Mouse (Mus musculus) adrenal gland, postnatal 36 days (tissue): ENCODE results near the gene Pold1. TPM values are rescaled to one million over a fixed set of nuclear protein-coding genes. Genes with fewer than 3 reads are reported as not detected.
A peak's percentile ranks its signal among the peaks of the same experiment; 100 is the strongest.

Source experiments
- DNase-seq, 2 experiments: peaks; one replicate each; pipeline ENCODE4 v3.0.0; 2021; ENCODE audit warnings: mixed read lengths in 1 of 2
- total RNA-seq, 2 experiments: library from RNA; stranded (reverse); gene quantifications; 2 replicates each; pipeline ENCODE4 v1.2.3; 2021

Gene Pold1
- total RNA-seq, 2 experiments from 2014 or later, result 12.6 to 17.0 TPM

DNA sequence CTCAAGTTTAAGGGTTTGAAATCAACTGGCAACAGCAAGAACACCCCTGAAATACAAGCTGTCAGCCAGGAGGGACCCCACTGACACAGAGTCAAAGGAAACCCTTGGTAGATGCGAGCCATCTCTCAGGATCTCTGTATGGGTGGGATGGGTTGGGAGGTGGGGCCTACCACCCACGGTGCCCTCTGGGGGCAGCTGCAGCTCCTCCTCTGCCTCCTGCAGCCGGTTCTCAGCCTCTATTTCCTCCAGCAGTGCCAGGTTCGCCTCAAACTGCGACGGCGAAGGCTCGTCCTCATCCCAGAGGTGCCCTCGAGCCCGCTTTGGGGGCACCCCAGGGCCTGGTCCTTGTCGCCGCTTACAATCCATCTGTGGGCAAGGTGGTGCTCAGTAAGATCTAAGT, 5.6 kb downstream of the Pold1 start:
- DNase-seq, result no peak

- no peak for DNase-seq
Measured at GRCm38 (mm10) chr7:44542555-44542954, 6.1 kb downstream of the Pold1 start.

DNA sequence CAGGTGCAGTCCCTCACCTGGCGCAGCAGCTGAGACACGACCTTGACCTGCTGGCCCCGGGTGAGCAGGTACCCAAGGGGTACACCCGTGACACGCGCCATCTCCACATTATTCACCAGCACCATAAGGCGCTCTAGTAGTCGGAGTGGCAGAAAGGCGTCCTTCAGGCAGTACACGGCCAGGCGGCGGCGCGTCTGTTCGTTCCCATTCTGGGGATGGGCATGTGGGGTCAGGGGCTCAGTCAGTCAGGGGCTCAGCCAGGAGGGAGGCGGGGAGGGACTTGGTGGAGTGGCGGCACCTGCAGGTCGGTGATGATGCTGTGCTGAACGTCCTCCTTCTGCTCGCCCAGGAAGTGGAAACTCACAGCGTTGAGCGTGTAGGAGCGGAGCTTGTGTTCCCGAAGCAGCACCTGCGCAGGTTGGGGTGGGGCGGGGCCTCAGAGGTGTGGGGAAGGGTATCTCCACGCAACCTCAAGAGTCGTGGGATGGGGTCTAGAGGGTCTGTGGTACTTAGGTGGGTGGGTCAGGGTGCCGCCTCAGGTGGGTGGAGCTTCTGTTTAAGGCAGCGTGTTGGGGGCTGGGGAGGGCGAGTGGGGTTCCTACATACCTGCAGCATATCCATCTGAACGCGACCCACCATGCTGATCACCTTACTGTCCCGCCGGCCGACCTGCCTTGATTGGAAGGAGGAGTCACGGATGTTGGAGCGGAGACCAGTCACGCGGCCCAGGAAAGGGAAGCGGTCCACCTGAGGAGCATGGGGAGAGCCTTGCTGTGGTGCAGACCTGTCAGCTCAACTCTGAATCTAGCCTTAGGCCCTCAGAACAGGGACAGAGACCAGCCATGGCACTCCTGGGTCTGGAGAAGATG, 9.7 kb downstream of the Pold1 start:
- DNase-seq, result no peak

- DNase-seq, result no peak
Measured at GRCm38 (mm10) chr7:44537496-44537895, 11.2 kb downstream of the Pold1 start.

GRCm38 (mm10) chr7:44537009-44537408, 11.6 kb downstream of the Pold1 start:
- no peak for DNase-seq

DNA sequence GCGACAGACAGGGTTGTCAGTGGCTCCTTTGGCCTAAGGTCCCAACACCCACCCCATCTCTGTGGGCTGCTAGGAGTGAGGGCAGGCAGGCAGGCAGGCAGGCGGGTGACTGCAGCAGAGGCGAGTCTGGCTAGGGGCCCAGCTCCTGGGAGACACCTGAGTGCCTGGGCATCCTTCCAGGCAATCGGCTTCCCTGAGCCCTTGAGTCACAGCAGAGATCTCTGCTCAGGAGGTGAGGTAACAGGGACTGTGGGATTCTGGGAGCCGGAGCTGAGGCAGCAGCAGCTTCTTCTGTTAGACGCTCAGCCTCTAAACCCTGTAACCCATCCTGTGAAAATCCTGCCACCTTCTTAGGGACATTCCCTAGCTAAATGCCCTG, 12.1 kb downstream of the Pold1 start:
- DNase-seq, result no peak

DNA sequence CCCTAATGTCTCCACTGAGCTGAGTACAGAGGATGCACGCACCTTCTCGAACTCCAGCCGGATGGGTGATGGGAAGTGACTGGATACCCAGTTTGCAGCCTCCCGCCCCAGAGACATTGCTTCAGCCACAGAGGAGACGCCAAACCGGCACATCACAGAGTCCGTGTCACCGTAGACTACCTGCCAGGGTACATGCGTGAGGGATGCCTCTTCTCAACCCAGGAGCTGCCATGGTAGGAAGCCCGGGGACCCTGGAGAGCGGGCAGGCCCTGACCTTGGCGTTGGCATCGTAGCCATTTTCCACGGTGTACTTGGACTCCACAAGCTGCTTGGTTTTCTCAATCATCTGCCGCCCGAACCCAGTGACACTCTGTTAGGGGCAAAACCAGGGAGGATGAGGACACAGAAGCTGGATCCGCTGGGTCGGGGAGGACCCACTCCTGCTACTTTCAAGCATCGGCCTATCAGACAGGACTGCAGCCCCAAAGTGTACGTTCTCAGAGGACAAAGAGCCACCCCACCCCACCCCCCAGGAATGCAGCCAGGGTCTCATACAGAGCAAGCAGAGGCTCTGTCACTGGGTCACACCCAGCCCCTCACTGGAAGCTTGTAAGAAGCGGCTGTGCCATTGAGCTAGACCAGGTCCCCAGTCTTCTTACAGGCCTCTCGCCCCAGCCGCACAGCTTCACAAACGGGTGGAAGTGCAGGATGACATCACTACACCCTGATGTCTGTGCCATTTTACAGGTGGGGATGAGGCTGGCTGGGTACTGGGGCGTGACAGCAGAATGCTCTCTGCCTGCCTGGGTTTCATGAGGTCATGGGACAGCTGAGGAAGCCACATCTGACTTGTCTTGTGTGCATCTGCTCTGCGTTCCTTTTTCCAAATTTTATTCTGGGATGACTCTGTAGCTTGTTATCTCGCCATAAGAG, 12.7 kb downstream of the Pold1 start:
- DNase-seq, result no peak

- DNase-seq, result no peak
Measured at GRCm38 (mm10) chr7:44534656-44535441, 13.8 kb downstream of the Pold1 start.

DNA sequence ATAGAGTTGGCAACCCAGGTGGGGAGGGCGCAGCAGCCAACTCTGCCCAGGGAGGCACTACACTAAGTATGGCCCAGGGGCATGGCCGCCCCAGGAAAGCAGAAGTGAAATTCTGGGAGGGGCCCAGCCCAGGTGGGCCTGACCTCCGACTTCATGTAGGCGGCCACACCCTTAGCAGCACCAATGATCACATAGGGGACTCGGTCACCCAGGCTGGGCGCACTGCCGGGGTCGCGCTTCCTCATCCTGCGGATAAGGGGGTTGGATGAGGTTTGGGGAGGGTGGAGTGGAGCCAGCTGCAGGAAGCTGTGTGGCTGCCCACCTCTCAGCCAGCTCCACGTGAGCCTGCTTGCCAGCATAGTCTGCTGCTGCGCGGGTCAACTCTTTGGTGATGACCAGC, 14.4 kb downstream of the Pold1 start:
- DNase-seq, result no peak

- no peak for DNase-seq
Measured at GRCm38 (mm10) chr7:44533746-44534045, 15.0 kb downstream of the Pold1 start.

DNA sequence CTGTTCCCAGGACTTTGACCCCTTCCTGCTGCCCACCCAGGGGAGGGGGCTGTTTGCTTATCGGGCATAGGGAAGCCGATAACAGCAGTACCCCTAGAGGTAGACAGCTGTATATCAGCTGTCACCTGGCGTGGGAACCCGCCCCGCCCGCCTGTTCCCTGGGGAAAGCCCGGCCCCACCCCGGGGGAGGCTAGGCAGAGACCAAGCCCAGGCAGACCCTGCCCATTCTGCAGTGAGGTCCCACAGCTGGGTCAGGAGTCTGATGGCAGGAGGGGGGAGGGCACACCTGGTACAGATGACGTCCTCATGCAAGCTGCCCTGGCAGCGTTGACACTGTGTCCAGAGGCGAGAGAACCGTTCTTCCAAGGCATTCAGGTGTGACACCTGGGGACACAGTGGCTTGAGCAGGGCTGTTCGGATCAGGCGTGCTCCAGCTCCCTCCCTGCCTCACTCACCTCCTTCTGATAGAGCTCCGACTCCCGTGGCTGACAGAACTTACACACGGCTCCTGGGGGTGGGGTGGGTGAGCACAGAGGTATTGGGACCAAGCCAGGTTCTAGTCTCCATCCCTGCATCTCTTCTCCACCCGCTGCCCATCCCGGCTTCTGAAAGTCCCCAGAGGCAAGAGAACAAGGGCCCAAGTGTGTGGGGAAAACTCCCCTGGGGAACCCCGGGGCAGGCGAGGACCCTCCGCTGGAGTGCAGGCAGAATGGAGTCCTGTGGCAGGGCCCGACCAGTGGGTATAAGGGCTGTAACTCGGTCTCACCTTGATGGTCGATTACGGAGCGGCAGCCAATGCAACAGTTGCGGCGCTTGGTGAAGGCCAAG, 15.5 kb downstream of the Pold1 start:
- DNase-seq, result no peak

DNA sequence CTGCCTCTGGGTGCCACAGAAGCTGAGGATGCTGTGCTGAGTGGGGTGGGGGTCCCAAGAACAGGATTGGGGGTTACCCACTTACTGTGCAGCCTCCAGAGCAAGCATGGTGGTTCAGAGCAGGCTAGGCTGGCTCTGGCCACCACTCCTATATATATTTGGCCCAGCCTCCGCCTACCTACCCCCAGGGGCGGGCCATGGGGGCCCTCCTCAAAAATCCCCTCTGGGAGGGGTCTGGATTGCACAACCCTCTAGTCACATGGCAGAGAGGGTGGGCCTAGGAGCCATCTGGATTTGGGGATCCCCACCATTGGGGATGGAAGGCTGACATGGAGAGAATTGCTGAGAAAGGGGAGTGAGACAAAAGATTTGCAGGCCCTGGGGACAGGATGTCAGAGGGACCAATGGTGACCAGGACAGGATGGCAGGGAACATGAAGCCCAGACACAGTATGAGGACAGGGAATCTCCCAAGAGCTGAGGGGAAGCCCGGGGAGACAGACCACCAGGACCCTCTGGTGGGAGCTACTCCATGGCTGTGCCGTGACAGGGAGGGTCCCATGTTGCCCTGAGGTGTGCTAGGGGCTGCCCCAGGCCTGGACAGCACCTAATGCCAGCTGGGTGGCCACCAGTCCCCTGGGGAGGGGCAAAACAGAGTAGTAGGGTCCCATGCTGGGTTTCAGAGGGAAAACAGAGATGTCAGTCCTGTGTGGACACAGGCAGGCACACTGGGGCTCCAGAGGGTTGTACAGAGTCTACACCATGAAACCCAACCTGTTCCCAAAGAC, 16.5 kb downstream of the Pold1 start, which contains the start of gene Spib:
Gene Spib (minus strand): TSS at position 126 of the 787 bp plus-strand sequence.
- DNase-seq, result no peak

GRCm38 (mm10) chr7:44531207-44531606, 17.4 kb downstream of the Pold1 start:
- DNase-seq, result no peak

DNA sequence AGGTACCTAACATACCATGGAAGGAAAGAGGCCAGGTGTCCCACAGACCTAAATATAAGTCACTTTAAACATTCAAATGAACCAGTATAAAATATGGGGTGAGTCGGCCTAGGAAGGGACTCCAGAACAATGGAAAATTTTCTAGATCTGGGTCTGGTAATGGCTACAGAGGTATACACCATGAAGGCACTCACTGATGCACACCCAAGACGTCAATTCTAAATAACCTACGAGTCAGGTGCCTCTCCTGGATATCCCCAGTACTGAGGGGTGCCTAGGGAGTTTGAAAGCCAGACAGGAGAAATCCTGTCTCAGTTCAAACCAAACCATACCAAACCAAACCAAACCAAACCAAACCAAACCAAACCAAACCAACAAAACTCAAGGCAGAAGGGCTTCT, 18.1 kb downstream of the Pold1 start:
- no peak for DNase-seq

- no peak for DNase-seq
Measured at GRCm38 (mm10) chr7:44529518-44529917, 19.1 kb downstream of the Pold1 start.

GRCm38 (mm10) chr7:44527483-44528398, 20.9 kb downstream of the Pold1 start:
- DNase-seq, result peak; percentile 81 to 82

GRCm38 (mm10) chr7:44526414-44527154, 22.1 kb downstream of the Pold1 start:
- DNase-seq, result no peak

- peak; percentile 91 to 95 for DNase-seq
Measured at GRCm38 (mm10) chr7:44525126-44525832, 23.4 kb downstream of the Pold1 start.
